Mouse (Mus musculus) hindbrain, embryonic 16.5 days (tissue): Measurements from ENCODE around the gene Mapk13. TPM values are rescaled to one million over a fixed set of nuclear protein-coding genes. Genes with fewer than 3 reads are reported as not detected.
"Not testable (repeated sequence)": the region's sequence is repeated elsewhere in the genome, so short reads cannot be mapped to it uniquely, and the experiment has no call there.

Source experiments
- ATAC-seq: fragments of 200-750 bp; cut with Nextera tagmentation; 2 replicates; pipeline ENCODE4 v1.8.0; 2017; ENCODE audit warnings: moderate TSS enrichment, moderate library complexity
- H3K27ac ChIP-seq: fragments of 300-500 bp; sonication (generic); 2 replicates; pipeline ENCODE4 v1.5.1; 2014; ENCODE audit warnings: low read depth, mild to moderate bottlenecking, control low read depth, low read length, moderate library complexity
- H3K27me3 ChIP-seq: fragments of 300-500 bp; sonication (generic); replicated peaks from 2 replicates; pipeline ENCODE4 v1.6.1; 2014; ENCODE audit warnings: low read length; ENCODE audit not compliant: control insufficient read depth, insufficient read depth
- H3K36me3 ChIP-seq: fragments of 300-500 bp; sonication (generic); 2 replicates; pipeline ENCODE4 v1.6.1; 2014; ENCODE audit warnings: mild to moderate bottlenecking, low read length, moderate library complexity, mixed read lengths; ENCODE audit not compliant: control insufficient read depth, insufficient read depth
- H3K4me1 ChIP-seq: fragments of 300-500 bp; sonication (generic); 2 replicates; pipeline ENCODE4 v1.6.1; 2014; ENCODE audit warnings: low read depth, low read length; ENCODE audit not compliant: control insufficient read depth, insufficient read depth
- H3K4me2 ChIP-seq: fragments of 300-500 bp; sonication (generic); 2 replicates; pipeline ENCODE4 v1.6.1; 2014; ENCODE audit warnings: mild to moderate bottlenecking, low read length, control low read depth, moderate library complexity
- H3K4me3 ChIP-seq: fragments of 300-500 bp; sonication (generic); 2 replicates; pipeline ENCODE4 v1.5.1; 2014; ENCODE audit warnings: mild to moderate bottlenecking, low read length, control low read depth, moderate library complexity
- H3K9ac ChIP-seq: fragments of 300-500 bp; sonication (generic); 2 replicates; pipeline ENCODE4 v1.6.1; 2014; ENCODE audit warnings: low read depth, mild to moderate bottlenecking, control low read depth, low read length, moderate library complexity
- H3K9me3 ChIP-seq: fragments of 300-500 bp; sonication (generic); 2 replicates; pipeline ENCODE4 v1.6.1; 2014; ENCODE audit warnings: mild to moderate bottlenecking, low read length, moderate library complexity; ENCODE audit not compliant: control insufficient read depth
- WGBS: fragments of 180-500 bp; shearing (Covaris S2); extraction: QIAGEN DNeasy Blood & Tissue Kit; methylation state at CpG from one replicate; pipeline ENCODE4 v1.1.7; 2014; 5-methylcytosine and 5-hydroxymethylcytosine counted together
- polyA plus RNA-seq: library from polyadenylated mRNA; unstranded; fragments of >200 nt; fragmentation: Nextera tagmentation; extraction: Ambion mirVana; gene quantifications from 2 replicates; pipeline ENCODE4 v1.2.1, GENCODE M21; 2015

Mapk13 gene
- polyA plus RNA-seq, 1 experiment from 2014 or later: 2.0 TPM

GRCm38 (mm10) chr17:28769875-28770421 lies 851 bp downstream of the Mapk13 start:
- Histone ChIP-seq H3K4me1 (peaks cover 13% of the 10 kb centered on the region), H3K27me3 (peaks cover 21% of the 10 kb centered on the region), H3K4me3 (peak overlapping the region; percentile 40), H3K27ac (no peak overlapping the region), H3K36me3 (no peaks in the 10 kb centered on the region), H3K4me2 (peak overlapping the region; percentile 74), H3K9ac (peak overlapping the region; percentile 28), H3K9me3 (no peaks in the 10 kb centered on the region)
- WGBS: 4% methylated on average over 24 of the region's 24 CpGs
- no peak for ATAC-seq

- H3K27me3 ChIP-seq: peaks cover 21% of the 10 kb centered on the region
- no peak overlapping the region for H3K27ac ChIP-seq
- H3K9ac ChIP-seq: no peak overlapping the region
- 92% methylated on average over 5 of the region's 5 CpGs for WGBS
- no peaks in the 10 kb centered on the region for H3K36me3 ChIP-seq
- no peak for ATAC-seq
- H3K4me3 ChIP-seq: no peak overlapping the region
- no peak overlapping the region for H3K4me2 ChIP-seq
- no peaks in the 10 kb centered on the region for H3K9me3 ChIP-seq
- H3K4me1 ChIP-seq: peaks cover 13% of the 10 kb centered on the region
Measured at GRCm38 (mm10) chr17:28771289-28771688, 2.2 kb downstream of the Mapk13 start.

- not testable (repeated sequence) for H3K27ac ChIP-seq, H3K36me3 ChIP-seq, H3K4me2 ChIP-seq, H3K4me3 ChIP-seq, H3K4me1 ChIP-seq, H3K9ac ChIP-seq, H3K9me3 ChIP-seq, ATAC-seq
- peaks cover 17% of the 10 kb centered on the region for H3K27me3 ChIP-seq
- 94% methylated on average over 9 of the region's 9 CpGs for WGBS
Measured at GRCm38 (mm10) chr17:28774303-28774702, 5.2 kb downstream of the Mapk13 start.

- no peaks in the 10 kb centered on the region for H3K9me3 ChIP-seq
- no peaks in the 10 kb centered on the region for H3K36me3 ChIP-seq
- WGBS: 90% methylated on average over 4 of the region's 4 CpGs
- H3K9ac ChIP-seq: no peak overlapping the region
- no peak overlapping the region for H3K4me2 ChIP-seq
- H3K27ac ChIP-seq: no peak overlapping the region
- no peak overlapping the region for H3K4me3 ChIP-seq
- peaks cover 2% of the 10 kb centered on the region for H3K4me1 ChIP-seq
- peaks cover 11% of the 10 kb centered on the region for H3K27me3 ChIP-seq
- no peak for ATAC-seq
Measured at GRCm38 (mm10) chr17:28775161-28775560, 6.1 kb downstream of the Mapk13 start.

GRCm38 (mm10) chr17:28776817-28777216 lies 7.7 kb downstream of the Mapk13 start:
- H3K27me3 ChIP-seq: no peaks in the 10 kb centered on the region
- H3K36me3 ChIP-seq: no peaks in the 10 kb centered on the region
- H3K4me2 ChIP-seq: no peak overlapping the region
- no peaks in the 10 kb centered on the region for H3K4me1 ChIP-seq
- 92% methylated on average over 3 of the region's 3 CpGs for WGBS
- H3K9me3 ChIP-seq: no peaks in the 10 kb centered on the region
- H3K4me3 ChIP-seq: no peak overlapping the region
- H3K9ac ChIP-seq: no peak overlapping the region
- no peak overlapping the region for H3K27ac ChIP-seq
- no peak for ATAC-seq

GRCm38 (mm10) chr17:28777231-28778005 lies 8.3 kb downstream of the Mapk13 start:
- no peak for ATAC-seq
- Histone ChIP-seq H3K9me3 (no peaks in the 10 kb centered on the region), H3K4me1 (no peaks in the 10 kb centered on the region), H3K4me3 (no peak overlapping the region), H3K27ac (no peak overlapping the region), H3K27me3 (no peaks in the 10 kb centered on the region), H3K36me3 (no peaks in the 10 kb centered on the region), H3K4me2 (no peak overlapping the region), H3K9ac (no peak overlapping the region)
- WGBS: 81% methylated on average over 16 of the region's 16 CpGs

GRCm38 (mm10) chr17:28779735-28780134 lies 10.6 kb downstream of the Mapk13 start:
- H3K4me1 ChIP-seq: no peaks in the 10 kb centered on the region
- no peaks in the 10 kb centered on the region for H3K27me3 ChIP-seq
- H3K27ac ChIP-seq: no peak overlapping the region
- no peak overlapping the region for H3K4me3 ChIP-seq
- H3K9me3 ChIP-seq: no peaks in the 10 kb centered on the region
- 89% methylated on average over 3 of the region's 3 CpGs for WGBS
- H3K9ac ChIP-seq: no peak overlapping the region
- H3K36me3 ChIP-seq: no peaks in the 10 kb centered on the region
- ATAC-seq: no peak
- no peak overlapping the region for H3K4me2 ChIP-seq

GRCm38 (mm10) chr17:28780836-28781235 lies 11.7 kb downstream of the Mapk13 start:
- H3K9me3 ChIP-seq: no peaks in the 10 kb centered on the region
- no peak overlapping the region for H3K4me2 ChIP-seq
- WGBS: 82% methylated on average over 3 of the region's 3 CpGs
- ATAC-seq: no peak
- H3K4me1 ChIP-seq: no peaks in the 10 kb centered on the region
- H3K27ac ChIP-seq: no peak overlapping the region
- H3K9ac ChIP-seq: no peak overlapping the region
- H3K27me3 ChIP-seq: no peaks in the 10 kb centered on the region
- no peak overlapping the region for H3K4me3 ChIP-seq
- H3K36me3 ChIP-seq: no peaks in the 10 kb centered on the region

GRCm38 (mm10) chr17:28781290-28782045 lies 12.4 kb downstream of the Mapk13 start:
- Histone ChIP-seq H3K36me3 (no peaks in the 10 kb centered on the region), H3K27ac (no peak overlapping the region), H3K4me1 (no peaks in the 10 kb centered on the region), H3K9ac (no peak overlapping the region), H3K4me2 (no peak overlapping the region), H3K9me3 (no peaks in the 10 kb centered on the region), H3K27me3 (no peaks in the 10 kb centered on the region), H3K4me3 (no peak overlapping the region)
- WGBS: 54% methylated on average over 9 of the region's 9 CpGs
- no peak for ATAC-seq
